Comparison of ENCODE assay signal across 20 mouse cellular contexts in genomic region chr1:185596815-185597214, GRCm38 (mm10).
"Had no signal": no experiment of that assay in that cellular context is flagged by ENCODE, and none has a peak within 500 bp of the region (broad histone marks: within the 10 kb centered on the region; RNA-seq: fewer than 3 reads in every experiment).

No protein-coding gene starts in this region.

- H3K9ac ChIP-seq: limb, embryonic 13.5 days; liver, embryonic 13.5 days; neural tube, embryonic 12.5 days; neural tube, embryonic 15.5 days had no signal

- H3K4me1 ChIP-seq: limb, embryonic 10.5 days; limb, embryonic 13.5 days; liver, embryonic 13.5 days; neural tube, embryonic 12.5 days; neural tube, embryonic 15.5 days had no signal

- H3K27me3 ChIP-seq: limb, embryonic 13.5 days; liver, embryonic 13.5 days; neural tube, embryonic 12.5 days; neural tube, embryonic 15.5 days had no signal

- H3K9me3 ChIP-seq: limb, embryonic 10.5 days; limb, embryonic 13.5 days; liver, embryonic 13.5 days; neural tube, embryonic 15.5 days had no signal

- H3K4me3 ChIP-seq: limb, embryonic 10.5 days; limb, embryonic 13.5 days; liver, embryonic 13.5 days; neural tube, embryonic 12.5 days; neural tube, embryonic 15.5 days had no signal

- H3K36me3 ChIP-seq: limb, embryonic 10.5 days; limb, embryonic 13.5 days; liver, embryonic 13.5 days; neural tube, embryonic 12.5 days; neural tube, embryonic 15.5 days had no signal

- H3K4me2 ChIP-seq: limb, embryonic 13.5 days; liver, embryonic 13.5 days; midbrain, embryonic 11.5 days; neural tube, embryonic 12.5 days; neural tube, embryonic 15.5 days had no signal

- H3K27ac ChIP-seq: kidney, postnatal 0 days; limb, embryonic 10.5 days; limb, embryonic 13.5 days; liver, embryonic 13.5 days; neural tube, embryonic 12.5 days; neural tube, embryonic 15.5 days; stomach, postnatal 0 days had no signal

- DNase-seq: kidney, adult 2 months; kidney, postnatal 25 days; liver; liver, embryonic 13.5 days; lung, postnatal 14 days; lung, postnatal 4 days; midbrain, embryonic 14.5 days; right cerebral cortex, adult 18-20 months; right cerebral cortex, postnatal 14 days; right cerebral cortex, postnatal 4 days; thymus, adult 2 months; thymus, postnatal 14 days; thymus, postnatal 4 days had no signal
